Mouse (Mus musculus): ENCODE results near the gene Npc1l1. TPM values are rescaled to one million over a fixed set of nuclear protein-coding genes. Genes with fewer than 3 reads are reported as not detected.

Gene Npc1l1
- polyA plus RNA-seq (2015; fragmentation: Nextera tagmentation; extraction: Ambion mirVana), result not detected in 2 replicates

- no peak for ATAC-seq
Measured at GRCm38 (mm10) chr11:6230012-6230411, at the start of gene Npc1l1. Gene Npc1l1 (minus strand): TSS chr11:6230143.

GRCm38 (mm10) chr11:6276466-6276865, 46.5 kb upstream of the Npc1l1 start:
- no peak overlapping the region for H3K9ac ChIP-seq (replicated peaks; ENCODE audit: low read depth)
- peaks cover 5% of the 10 kb centered on the region; the same call in 1 of the 2 replicates for H3K4me1 ChIP-seq (ENCODE audit: insufficient read depth, low read depth, low read length)
- H3K36me3 ChIP-seq (ENCODE audit: insufficient read depth, low read length), result peaks cover 7% of the 10 kb centered on the region; the same call in 1 of the 2 replicates
- H3K4me3 ChIP-seq (ENCODE audit: low read depth, low read length), result no peak overlapping the region
- 75% methylated on average over 3 of the region's 3 CpGs for WGBS
- DNase-seq (ENCODE audit: low spot score), result no peak
- no peak overlapping the region for H3K4me2 ChIP-seq (replicated peaks; ENCODE audit: low read depth, low read length)
- H3K27me3 ChIP-seq (replicated peaks; ENCODE audit: insufficient read depth, low read length), result no peaks in the 10 kb centered on the region
- no peaks in the 10 kb centered on the region for H3K9me3 ChIP-seq (ENCODE audit: low read length)
- H3K27ac ChIP-seq (ENCODE audit: low read length), result no peak overlapping the region
- TF ChIP-seq EP300 (IDR thresholded peaks at IDR 0.05) (no peak), CTCF (IDR thresholded peaks at IDR 0.05) (no peak)
- ATAC-seq, result no peak

More at GRCm38 (mm10) chr11:6230012-6230411, at the start of gene Npc1l1:
- H3K4me2 ChIP-seq (replicated peaks; ENCODE audit: low read depth, low read length), result no peak within 1 kb of the TSS
- no peaks in the 10 kb centered on the region for H3K9me3 ChIP-seq (ENCODE audit: low read length)
- H3K27ac ChIP-seq (ENCODE audit: low read length), result no peak within 1 kb of the TSS
- no peak within 1 kb of the TSS for H3K9ac ChIP-seq (replicated peaks; ENCODE audit: low read depth)
- 64% methylated on average over 7 of the region's 7 CpGs for WGBS
- no peak for TF ChIP-seq CTCF (IDR thresholded peaks at IDR 0.05)
- no peak for TF ChIP-seq EP300 (IDR thresholded peaks at IDR 0.05)
- no peaks in the 10 kb centered on the region for H3K27me3 ChIP-seq (replicated peaks; ENCODE audit: insufficient read depth, low read length)
- DNase-seq (ENCODE audit: low spot score), result no peak
- H3K4me1 ChIP-seq (ENCODE audit: insufficient read depth, low read depth, low read length), result no peaks in the 10 kb centered on the region
- no peak within 1 kb of the TSS for H3K4me3 ChIP-seq (ENCODE audit: low read depth, low read length)
- H3K36me3 ChIP-seq (ENCODE audit: insufficient read depth, low read length), result no peaks in the 10 kb centered on the region

GRCm38 (mm10) chr11:6275094-6275484, 45.1 kb upstream of the Npc1l1 start:
- no peaks in the 10 kb centered on the region for H3K27me3 ChIP-seq (replicated peaks; ENCODE audit: insufficient read depth, low read length)
- DNase-seq (ENCODE audit: low spot score), result no peak
- peak; percentile 66; the same call in 1 of the 2 replicates for ATAC-seq

GRCm38 (mm10) chr11:6274387-6275093, 44.6 kb upstream of the Npc1l1 start, which contains the start of gene Tmed4:
Gene Tmed4 (minus strand): TSS chr11:6274870.
- peak within 1 kb of the TSS; percentile 68 for H3K4me3 ChIP-seq (ENCODE audit: low read depth, low read length)
- peak within 1 kb of the TSS; percentile 92 for H3K4me2 ChIP-seq (replicated peaks; ENCODE audit: low read depth, low read length)
- 1% methylated on average over 39 of the region's 39 CpGs for WGBS
- ATAC-seq (peak; percentile 97), DNase-seq (ENCODE audit: low spot score) (peak; percentile 99)
- TF ChIP-seq EP300 (IDR thresholded peaks at IDR 0.05), result no peak
- TF ChIP-seq CTCF (IDR thresholded peaks at IDR 0.05), result peak; percentile 93
- peak within 1 kb of the TSS; percentile 74 for H3K9ac ChIP-seq (replicated peaks; ENCODE audit: low read depth)
- H3K27me3 ChIP-seq (replicated peaks; ENCODE audit: insufficient read depth, low read length), result no peaks in the 10 kb centered on the region
- H3K27ac ChIP-seq (ENCODE audit: low read length), result peak within 1 kb of the TSS; percentile 43
- peaks cover 5% of the 10 kb centered on the region; the same call in 1 of the 2 replicates for H3K4me1 ChIP-seq (ENCODE audit: insufficient read depth, low read depth, low read length)
- H3K9me3 ChIP-seq (ENCODE audit: low read length), result no peaks in the 10 kb centered on the region
- H3K36me3 ChIP-seq (ENCODE audit: insufficient read depth, low read length), result peaks cover 17% of the 10 kb centered on the region; the same call in 1 of the 2 replicates

More at GRCm38 (mm10) chr11:6275094-6275484, 45.1 kb upstream of the Npc1l1 start:
- TF ChIP-seq CTCF (IDR thresholded peaks at IDR 0.05), result no peak
- TF ChIP-seq EP300 (IDR thresholded peaks at IDR 0.05), result no peak
- H3K27ac ChIP-seq (ENCODE audit: low read length), result peak overlapping the region; percentile 43
- no peaks in the 10 kb centered on the region for H3K9me3 ChIP-seq (ENCODE audit: low read length)
- peaks cover 5% of the 10 kb centered on the region; the same call in 1 of the 2 replicates for H3K4me1 ChIP-seq (ENCODE audit: insufficient read depth, low read depth, low read length)
- peak overlapping the region; percentile 74 for H3K9ac ChIP-seq (replicated peaks; ENCODE audit: low read depth)
- WGBS, result 25% methylated on average over 7 of the region's 7 CpGs
- H3K4me3 ChIP-seq (ENCODE audit: low read depth, low read length), result peak overlapping the region; percentile 68
- H3K36me3 ChIP-seq (ENCODE audit: insufficient read depth, low read length), result peaks cover 17% of the 10 kb centered on the region; the same call in 1 of the 2 replicates
- peak overlapping the region; percentile 92 for H3K4me2 ChIP-seq (replicated peaks; ENCODE audit: low read depth, low read length)

GRCm38 (mm10) chr11:6273607-6274006, 43.7 kb upstream of the Npc1l1 start:
- 31% methylated on average over 11 of the region's 11 CpGs for WGBS
- Histone ChIP-seq H3K9me3 (ENCODE audit: low read length) (no peaks in the 10 kb centered on the region), H3K27me3 (replicated peaks; ENCODE audit: insufficient read depth, low read length) (no peaks in the 10 kb centered on the region), H3K4me3 (ENCODE audit: low read depth, low read length) (peak overlapping the region; percentile 68), H3K4me1 (ENCODE audit: insufficient read depth, low read depth, low read length) (peaks cover 5% of the 10 kb centered on the region; the same call in 1 of the 2 replicates), H3K9ac (replicated peaks; ENCODE audit: low read depth) (peak overlapping the region; percentile 74), H3K27ac (ENCODE audit: low read length) (0 out of 2 replicates have a peak overlapping the region, but pooled peaks have one; percentile 12), H3K4me2 (replicated peaks; ENCODE audit: low read depth, low read length) (peak overlapping the region; percentile 92), H3K36me3 (ENCODE audit: insufficient read depth, low read length) (peaks cover 17% of the 10 kb centered on the region; the same call in 1 of the 2 replicates)
- peak; percentile 35 for DNase-seq (ENCODE audit: low spot score)
- ATAC-seq, result no peak
- TF ChIP-seq EP300 (IDR thresholded peaks at IDR 0.05) (no peak), CTCF (IDR thresholded peaks at IDR 0.05) (no peak)

All from lung, postnatal 0 days (tissue).